Mouse (Mus musculus): ENCODE data around the gene Tlcd1. TPM values are rescaled to one million over a fixed set of nuclear protein-coding genes. Genes with fewer than 3 reads are reported as not detected.

Gene Tlcd1
- polyA plus RNA-seq, 1 experiment from 2014 or later: 16.1 TPM

DNA sequence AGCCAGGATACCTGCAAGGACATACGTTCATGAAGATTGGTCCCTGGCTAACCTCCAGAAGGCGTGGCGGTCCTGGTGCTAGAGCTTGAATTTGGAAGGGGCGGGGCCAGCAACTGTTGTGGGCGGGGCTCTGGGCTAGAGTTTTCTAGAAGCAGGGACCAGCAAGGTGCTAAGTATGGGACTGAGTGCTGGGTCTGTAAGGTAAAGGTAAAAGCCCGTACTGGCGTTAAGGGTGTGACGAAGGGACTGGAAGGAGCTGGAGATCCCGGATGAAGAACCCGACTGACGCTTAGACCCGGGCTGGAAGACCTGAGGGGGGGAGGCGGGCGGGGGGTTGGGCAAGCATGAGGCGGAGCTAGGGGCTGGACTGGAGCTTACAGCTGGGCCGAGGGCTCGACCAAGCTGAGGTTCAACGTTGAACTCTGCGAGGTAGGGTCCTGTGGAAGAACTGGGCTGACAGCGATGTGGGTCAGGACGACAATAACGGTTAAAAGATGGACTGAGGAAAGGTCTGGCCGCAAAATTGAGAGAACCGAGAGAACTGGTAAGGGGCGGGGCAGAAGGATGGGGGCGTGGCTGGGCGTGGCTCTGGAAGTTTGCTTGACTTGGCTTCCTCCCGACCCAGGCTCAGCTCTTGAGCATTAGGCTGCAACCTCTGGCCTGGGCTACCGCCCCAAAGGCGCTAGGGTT is 18.0 kb downstream of the Tlcd1 start:
- peaks cover 8% of the 10 kb centered on the region for H3K4me1 ChIP-seq (ENCODE audit: control insufficient read depth, insufficient read depth, low read length)
- 0 out of 2 replicates have a peak overlapping the region, but pooled peaks have one; percentile 6 for H3K27ac ChIP-seq (ENCODE audit: low read depth, low read length)
- H3K36me3 ChIP-seq (ENCODE audit: control insufficient read depth, insufficient read depth, low read length): peaks cover 20% of the 10 kb centered on the region
- peak; percentile 80 for ATAC-seq (replicated peaks; ENCODE audit: insufficient number of reproducible peaks, low FRiP score, low TSS enrichment)
- no peaks in the 10 kb centered on the region for H3K9me3 ChIP-seq (replicated peaks; ENCODE audit: control insufficient read depth, low read length)
- WGBS (ENCODE audit: insufficient replicate concordance): 3% methylated on average over 30 of the region's 30 CpGs
- no peaks in the 10 kb centered on the region for H3K27me3 ChIP-seq (ENCODE audit: control insufficient read depth, insufficient read depth, low read length)
- H3K4me3 ChIP-seq (ENCODE audit: low read depth, low read length): peak overlapping the region; percentile 54
- H3K4me2 ChIP-seq: peak overlapping the region; percentile 77
- peak overlapping the region; percentile 60 for H3K9ac ChIP-seq (ENCODE audit: low read depth, low read length)

DNA sequence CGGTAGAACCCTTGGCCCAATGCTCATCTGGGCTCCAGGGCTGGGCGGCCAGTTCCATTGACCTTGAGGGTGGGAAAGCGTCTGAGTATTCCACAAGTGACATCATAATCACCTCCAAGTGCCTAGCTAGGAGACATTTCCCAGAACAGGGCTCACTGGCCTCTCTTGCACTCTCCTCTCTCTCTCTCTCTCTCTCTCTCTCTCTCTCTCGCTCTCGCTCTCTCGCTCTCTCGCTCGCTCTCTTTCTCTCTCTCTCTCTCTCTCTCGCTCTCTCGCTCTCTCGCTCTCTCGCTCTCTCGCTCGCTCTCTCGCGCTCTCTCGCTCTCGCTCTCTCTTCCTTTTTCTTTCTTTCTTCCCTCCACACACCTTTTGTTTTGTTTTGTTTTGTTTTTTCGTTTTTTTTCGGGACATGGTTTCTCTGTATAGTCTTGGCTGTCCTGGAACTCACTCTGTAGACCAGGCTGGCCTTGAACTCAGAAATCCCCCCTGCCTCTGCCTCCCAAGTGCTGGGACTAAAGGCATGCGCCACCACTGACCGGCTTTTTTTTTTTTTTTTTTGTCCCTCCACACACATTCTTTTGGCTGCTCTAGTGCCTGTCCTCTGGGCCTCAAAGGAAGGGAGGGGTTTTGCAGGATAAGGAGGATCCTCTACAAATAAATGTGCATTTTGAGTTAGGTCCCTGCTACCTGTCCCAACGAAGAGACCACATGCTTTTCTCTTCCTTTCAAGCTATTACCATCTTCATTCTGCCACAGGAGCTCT is 18.8 kb downstream of the Tlcd1 start:
- H3K4me3 ChIP-seq (ENCODE audit: low read depth, low read length): peak overlapping the region; percentile 54
- no peak for ATAC-seq (replicated peaks; ENCODE audit: insufficient number of reproducible peaks, low FRiP score, low TSS enrichment)
- H3K9ac ChIP-seq (ENCODE audit: low read depth, low read length): peak overlapping the region; percentile 60; the same call in 1 of the 2 replicates
- no peak overlapping the region for H3K27ac ChIP-seq (ENCODE audit: low read depth, low read length)
- no peaks in the 10 kb centered on the region for H3K9me3 ChIP-seq (replicated peaks; ENCODE audit: control insufficient read depth, low read length)
- H3K4me1 ChIP-seq (ENCODE audit: control insufficient read depth, insufficient read depth, low read length): peaks cover 3% of the 10 kb centered on the region; the same call in 1 of the 2 replicates
- WGBS (ENCODE audit: insufficient replicate concordance): 51% methylated on average over 21 of the region's 23 CpGs
- no peaks in the 10 kb centered on the region for H3K27me3 ChIP-seq (ENCODE audit: control insufficient read depth, insufficient read depth, low read length)
- H3K4me2 ChIP-seq: peak overlapping the region; percentile 77
- H3K36me3 ChIP-seq (ENCODE audit: control insufficient read depth, insufficient read depth, low read length): peaks cover 19% of the 10 kb centered on the region

DNA sequence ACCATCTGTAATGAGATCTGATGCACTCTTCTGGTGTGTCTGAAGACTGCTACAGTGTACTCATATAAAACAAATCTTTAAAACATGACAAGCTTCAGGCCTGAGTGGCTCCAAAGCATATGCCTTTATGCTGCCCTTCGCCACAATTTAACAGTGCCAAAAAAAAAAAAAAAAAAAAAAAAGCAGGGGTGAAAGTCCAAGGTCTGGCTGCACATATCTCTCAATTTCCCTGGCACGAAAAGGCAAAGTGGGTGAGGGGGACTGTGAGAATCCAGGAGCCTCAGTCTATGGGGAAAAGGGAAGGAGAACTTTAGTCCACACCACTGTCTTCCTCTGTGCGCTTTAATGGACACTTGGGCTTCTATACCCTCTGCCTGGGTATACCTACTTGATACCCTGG is 25.9 kb downstream of the Tlcd1 start:
- no peak overlapping the region for H3K9ac ChIP-seq (ENCODE audit: low read depth, low read length)
- no peak overlapping the region for H3K27ac ChIP-seq (ENCODE audit: low read depth, low read length)
- H3K27me3 ChIP-seq (ENCODE audit: control insufficient read depth, insufficient read depth, low read length): no peaks in the 10 kb centered on the region
- no peaks in the 10 kb centered on the region for H3K9me3 ChIP-seq (replicated peaks; ENCODE audit: control insufficient read depth, low read length)
- H3K4me3 ChIP-seq (ENCODE audit: low read depth, low read length): no peak overlapping the region
- H3K4me2 ChIP-seq: no peak overlapping the region
- 85% methylated on average over 3 of the region's 3 CpGs for WGBS (ENCODE audit: insufficient replicate concordance)
- H3K4me1 ChIP-seq (ENCODE audit: control insufficient read depth, insufficient read depth, low read length): no peaks in the 10 kb centered on the region
- peaks cover 26% of the 10 kb centered on the region for H3K36me3 ChIP-seq (ENCODE audit: control insufficient read depth, insufficient read depth, low read length)
- no peak for ATAC-seq (replicated peaks; ENCODE audit: insufficient number of reproducible peaks, low FRiP score, low TSS enrichment)

DNA sequence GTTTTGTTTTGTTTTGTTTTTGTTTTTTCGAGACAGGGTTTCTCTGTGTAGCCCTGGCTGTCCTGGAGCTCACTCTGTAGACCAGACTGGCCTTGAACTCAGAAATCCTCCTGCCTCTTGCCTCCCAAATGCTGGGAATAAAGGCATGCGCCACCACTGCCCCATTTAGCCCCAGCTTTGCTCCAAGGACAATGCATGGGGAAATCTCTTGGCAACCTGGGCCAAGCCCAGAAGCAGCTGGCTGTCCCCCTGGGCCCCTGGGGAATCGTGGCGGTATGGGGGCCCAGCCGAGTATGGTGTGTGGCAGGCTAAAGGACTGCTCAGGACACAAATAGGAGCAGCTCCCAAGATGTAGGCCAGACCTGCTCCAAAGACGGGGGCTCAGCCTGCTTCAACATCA is 27.8 kb downstream of the Tlcd1 start:
- Histone ChIP-seq H3K27me3 (ENCODE audit: control insufficient read depth, insufficient read depth, low read length) (no peaks in the 10 kb centered on the region), H3K9me3 (replicated peaks; ENCODE audit: control insufficient read depth, low read length) (no peaks in the 10 kb centered on the region), H3K9ac (ENCODE audit: low read depth, low read length) (no peak overlapping the region), H3K4me3 (ENCODE audit: low read depth, low read length) (no peak overlapping the region), H3K4me2 (no peak overlapping the region), H3K27ac (ENCODE audit: low read depth, low read length) (no peak overlapping the region), H3K36me3 (ENCODE audit: control insufficient read depth, insufficient read depth, low read length) (peaks cover 38% of the 10 kb centered on the region), H3K4me1 (ENCODE audit: control insufficient read depth, insufficient read depth, low read length) (no peaks in the 10 kb centered on the region)
- ATAC-seq (replicated peaks; ENCODE audit: insufficient number of reproducible peaks, low FRiP score, low TSS enrichment): no peak
- WGBS (ENCODE audit: insufficient replicate concordance): 85% methylated on average over 6 of the region's 6 CpGs

DNA sequence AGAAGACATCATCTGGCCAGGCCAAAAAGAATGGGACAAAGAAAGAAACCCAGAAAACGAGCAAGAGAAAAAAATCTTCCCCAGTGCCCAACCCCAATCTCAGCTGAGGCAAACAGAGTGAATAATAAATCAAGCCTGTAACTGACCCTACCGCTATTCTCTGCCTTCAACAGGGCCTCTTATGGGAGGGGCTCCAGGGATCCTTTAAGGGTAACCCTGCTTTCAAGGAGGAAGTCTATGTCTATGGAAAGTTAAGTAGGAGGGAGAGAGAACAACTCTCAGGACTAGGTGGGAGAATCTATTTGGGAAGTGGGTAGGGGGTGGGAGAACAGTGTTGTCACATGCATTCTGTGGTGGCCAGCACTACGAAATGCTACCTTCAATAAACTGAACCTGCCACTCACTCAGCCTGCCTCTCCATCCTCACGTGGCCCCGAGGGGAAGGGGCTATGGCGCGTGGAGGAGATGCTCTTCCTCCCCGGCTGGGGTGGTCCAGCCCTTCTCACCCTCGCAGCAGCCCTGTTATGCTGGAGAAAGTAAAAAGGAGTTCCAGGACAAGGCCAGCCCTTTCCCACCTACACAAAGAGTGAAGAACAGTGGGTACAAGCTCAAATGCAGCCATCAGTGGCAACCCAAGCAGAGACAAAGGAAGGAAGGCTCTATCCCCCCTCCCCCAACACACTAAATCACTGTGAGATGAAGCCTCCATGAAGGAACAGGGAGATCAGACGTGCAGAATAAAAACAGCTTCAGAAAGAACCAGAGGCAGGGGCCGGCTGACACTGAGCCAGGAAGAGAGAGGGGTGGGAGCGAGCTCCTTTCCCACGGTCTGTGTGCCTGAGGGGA is 29.1 kb downstream of the Tlcd1 start:
- no peak overlapping the region for H3K9ac ChIP-seq (ENCODE audit: low read depth, low read length)
- 89% methylated on average over 13 of the region's 13 CpGs for WGBS (ENCODE audit: insufficient replicate concordance)
- H3K36me3 ChIP-seq (ENCODE audit: control insufficient read depth, insufficient read depth, low read length): peaks cover 43% of the 10 kb centered on the region
- no peaks in the 10 kb centered on the region for H3K9me3 ChIP-seq (replicated peaks; ENCODE audit: control insufficient read depth, low read length)
- no peaks in the 10 kb centered on the region for H3K27me3 ChIP-seq (ENCODE audit: control insufficient read depth, insufficient read depth, low read length)
- H3K4me2 ChIP-seq: no peak overlapping the region
- no peak overlapping the region for H3K4me3 ChIP-seq (ENCODE audit: low read depth, low read length)
- ATAC-seq (replicated peaks; ENCODE audit: insufficient number of reproducible peaks, low FRiP score, low TSS enrichment): no peak
- H3K4me1 ChIP-seq (ENCODE audit: control insufficient read depth, insufficient read depth, low read length): no peaks in the 10 kb centered on the region
- no peak overlapping the region; the same call in 1 of the 2 replicates for H3K27ac ChIP-seq (ENCODE audit: low read depth, low read length)

DNA sequence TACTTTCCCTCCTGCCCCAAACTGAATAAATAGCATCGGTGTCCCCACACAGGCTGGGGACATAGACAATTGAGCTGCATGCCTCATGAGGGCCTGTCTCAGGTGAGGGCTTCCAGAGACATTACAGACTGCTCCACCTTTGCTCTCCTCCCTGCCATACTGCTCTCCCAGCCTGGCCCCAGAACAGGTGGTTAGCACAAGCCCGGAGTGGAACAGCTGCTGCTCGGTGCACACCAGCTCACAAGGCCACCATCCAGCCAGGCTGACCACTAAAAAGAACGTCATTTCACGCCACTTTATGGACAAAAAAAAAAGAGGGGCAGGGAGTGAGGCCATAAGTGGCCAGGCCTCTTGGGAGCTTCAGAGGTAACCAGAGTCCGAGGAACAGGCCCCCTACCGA is 30.7 kb downstream of the Tlcd1 start:
- H3K9ac ChIP-seq (ENCODE audit: low read depth, low read length): no peak overlapping the region
- H3K27ac ChIP-seq (ENCODE audit: low read depth, low read length): no peak overlapping the region
- no peak overlapping the region for H3K4me2 ChIP-seq
- ATAC-seq (replicated peaks; ENCODE audit: insufficient number of reproducible peaks, low FRiP score, low TSS enrichment): no peak
- H3K27me3 ChIP-seq (ENCODE audit: control insufficient read depth, insufficient read depth, low read length): no peaks in the 10 kb centered on the region
- 92% methylated on average over 7 of the region's 7 CpGs for WGBS (ENCODE audit: insufficient replicate concordance)
- H3K4me1 ChIP-seq (ENCODE audit: control insufficient read depth, insufficient read depth, low read length): no peaks in the 10 kb centered on the region
- H3K4me3 ChIP-seq (ENCODE audit: low read depth, low read length): no peak overlapping the region
- H3K9me3 ChIP-seq (replicated peaks; ENCODE audit: control insufficient read depth, low read length): no peaks in the 10 kb centered on the region
- H3K36me3 ChIP-seq (ENCODE audit: control insufficient read depth, insufficient read depth, low read length): peaks cover 53% of the 10 kb centered on the region

DNA sequence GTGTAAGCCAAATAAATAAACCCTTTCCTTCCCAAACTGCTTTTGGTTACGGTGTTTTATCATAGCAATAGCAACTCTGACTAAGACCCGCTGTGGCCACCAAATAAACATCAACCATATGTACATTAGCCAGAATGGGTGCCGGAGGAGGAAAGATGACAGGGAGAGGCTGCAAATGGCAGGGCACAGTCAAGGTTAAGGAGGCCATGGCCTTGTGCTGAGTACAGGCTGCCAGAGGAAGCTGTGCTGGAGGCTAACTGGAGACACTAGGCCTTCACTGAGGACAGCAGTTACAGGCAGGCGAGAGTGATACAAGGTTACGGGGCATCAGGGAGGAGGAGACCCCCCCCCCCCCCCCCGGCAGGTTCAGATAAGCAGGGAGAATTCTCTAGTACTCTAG is 33.4 kb downstream of the Tlcd1 start:
- Histone ChIP-seq H3K27me3 (ENCODE audit: control insufficient read depth, insufficient read depth, low read length) (no peaks in the 10 kb centered on the region), H3K36me3 (ENCODE audit: control insufficient read depth, insufficient read depth, low read length) (peaks cover 63% of the 10 kb centered on the region), H3K9me3 (replicated peaks; ENCODE audit: control insufficient read depth, low read length) (no peaks in the 10 kb centered on the region), H3K27ac (ENCODE audit: low read depth, low read length) (no peak overlapping the region), H3K4me1 (ENCODE audit: control insufficient read depth, insufficient read depth, low read length) (no peaks in the 10 kb centered on the region), H3K4me3 (ENCODE audit: low read depth, low read length) (no peak overlapping the region), H3K4me2 (no peak overlapping the region), H3K9ac (ENCODE audit: low read depth, low read length) (no peak overlapping the region)
- no peak for ATAC-seq (replicated peaks; ENCODE audit: insufficient number of reproducible peaks, low FRiP score, low TSS enrichment)
- 87% methylated on average over 6 of the region's 6 CpGs for WGBS (ENCODE audit: insufficient replicate concordance)

DNA sequence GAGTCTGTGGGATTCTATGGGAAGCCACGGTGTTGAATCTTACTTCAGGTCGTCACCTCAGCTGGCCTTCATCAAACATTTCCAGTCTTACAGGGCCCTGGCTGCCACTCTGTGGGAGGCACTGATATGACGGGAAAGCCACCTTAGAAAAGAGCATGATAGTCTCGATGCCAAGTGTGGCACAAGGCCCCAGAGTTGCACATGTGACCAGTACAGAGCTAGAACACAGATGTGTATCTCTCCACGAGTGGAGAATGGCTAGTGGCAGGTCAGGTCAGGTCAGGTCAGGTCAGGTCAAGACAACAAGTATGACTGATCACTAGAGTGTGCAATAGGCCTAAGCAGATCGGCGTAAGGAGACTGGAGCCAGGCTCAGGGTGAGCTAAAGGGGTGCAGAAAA is 34.1 kb downstream of the Tlcd1 start:
- Histone ChIP-seq H3K9ac (ENCODE audit: low read depth, low read length) (no peak overlapping the region), H3K4me3 (ENCODE audit: low read depth, low read length) (no peak overlapping the region), H3K27me3 (ENCODE audit: control insufficient read depth, insufficient read depth, low read length) (no peaks in the 10 kb centered on the region), H3K36me3 (ENCODE audit: control insufficient read depth, insufficient read depth, low read length) (peaks cover 62% of the 10 kb centered on the region), H3K27ac (ENCODE audit: low read depth, low read length) (no peak overlapping the region), H3K9me3 (replicated peaks; ENCODE audit: control insufficient read depth, low read length) (no peaks in the 10 kb centered on the region), H3K4me2 (no peak overlapping the region), H3K4me1 (ENCODE audit: control insufficient read depth, insufficient read depth, low read length) (no peaks in the 10 kb centered on the region)
- WGBS (ENCODE audit: insufficient replicate concordance): 67% methylated on average over 7 of the region's 7 CpGs
- ATAC-seq (replicated peaks; ENCODE audit: insufficient number of reproducible peaks, low FRiP score, low TSS enrichment): no peak

Measured in heart, embryonic 11.5 days (tissue).